Mouse (Mus musculus) ovary, adult 10 weeks (tissue): ENCODE results near the gene Opa1. TPM values are rescaled to one million over a fixed set of nuclear protein-coding genes. Genes with fewer than 3 reads are reported as not detected.

ENCODE experiments used
- polyA plus RNA-seq: library from polyadenylated mRNA; stranded (reverse); fragments of 350-450 nt; fragmentation: Illumina TruSeq; extraction: RNeasy Lipid Tissue Mini Kit (QIAGEN cat#74804); gene quantifications from one replicate; pipeline ENCODE4 v1.2.3, GENCODE M21; 2014

Opa1 gene
- 70.4 TPM for polyA plus RNA-seq

GRCm38 (mm10) chr16:29579167-29579786 lies at the start of gene Opa1:
Gene Opa1, plus strand, starts transcription at chr16:29579334.

DNA sequence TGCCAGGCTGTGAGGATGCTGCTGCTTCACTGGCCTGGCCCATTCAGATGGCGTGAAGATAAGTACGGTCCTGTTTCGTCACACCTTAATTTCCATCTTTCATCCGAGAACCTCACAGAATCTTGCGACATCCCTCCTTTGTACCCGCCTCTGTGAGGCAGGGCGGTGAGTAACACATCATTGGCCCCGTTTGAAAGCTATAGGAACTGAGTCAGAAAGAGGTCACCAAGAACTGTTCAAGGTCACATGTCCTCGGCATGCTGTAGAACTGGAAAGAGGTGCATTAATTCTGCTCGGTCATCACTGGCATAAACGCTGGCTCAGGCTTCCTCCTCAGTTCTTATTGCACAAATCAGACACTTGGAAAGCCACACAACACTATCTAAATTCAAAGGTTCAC lies 34.3 kb upstream of the Opa1 start, which contains the start of gene Atp13a4:
Atp13a4 (minus strand) TSS at position 36 of the 400 bp plus-strand sequence.

Other genes with a start within 250 kb of the Opa1 start
- 5.0 TPM for gene Atp13a5, start 200.6 kb upstream of the Opa1 start, polyA plus RNA-seq
- not detected for gene Atp13a4, start 34.5 kb upstream of the Opa1 start, polyA plus RNA-seq